Mouse (Mus musculus) bone marrow, adult 2 months (tissue): Measurements from ENCODE around the gene Dync1i2. TPM values are rescaled to one million over a fixed set of nuclear protein-coding genes. Genes with fewer than 3 reads are reported as not detected.

Source experiments
- H3K27ac ChIP-seq: fragments of 200-500 bp; 2 replicates; pipeline ENCODE4 v1.5.1; 2012; ENCODE audit warnings: low read depth, mild to moderate bottlenecking, control low read depth, inconsistent platforms, low read length; ENCODE audit not compliant: control insufficient read depth, poor library complexity, insufficient read depth
- H3K4me1 ChIP-seq: fragments of 200-500 bp; 2 replicates; pipeline ENCODE4 v1.6.1; 2011; ENCODE audit warnings: low read length; ENCODE audit not compliant: control insufficient read depth, insufficient read depth
- H3K4me3 ChIP-seq: fragments of 200-500 bp; replicated peaks from 2 replicates; pipeline ENCODE3; 2011; ENCODE audit warnings: mild to moderate bottlenecking, low read depth, low read length, control low read depth; ENCODE audit not compliant: control insufficient read depth
- CTCF ChIP-seq: fragments of 200-500 bp; IDR thresholded peaks from 2 replicates; pipeline ENCODE4 v1.5.1; 2011; ENCODE audit warnings: low read length, control low read depth; ENCODE audit not compliant: control insufficient read depth, insufficient read depth
- POLR2A ChIP-seq: fragments of 200-500 bp; IDR thresholded peaks from 2 replicates; pipeline ENCODE4 v1.6.1; 2011; ENCODE audit warnings: low read depth, mild to moderate bottlenecking, control low read depth, low read length, borderline replicate concordance; ENCODE audit not compliant: control insufficient read depth
- WGBS: fragments of 180-500 bp; shearing (Covaris S2); methylation state at CpG from one replicate; pipeline ENCODE4 v1.1.7; 2018; 5-methylcytosine and 5-hydroxymethylcytosine counted together
- polyA plus RNA-seq: library from polyadenylated mRNA; stranded (reverse); fragments of >200 nt; gene quantifications from 2 replicates; pipeline ENCODE4 v1.2.4, GENCODE M21; 2011; ENCODE audit warnings: low replicate concordance; ENCODE audit not compliant: missing spikeins, insufficient read depth, insufficient read length

Dync1i2 gene
- polyA plus RNA-seq, 1 experiment, result 50.8 TPM

DNA sequence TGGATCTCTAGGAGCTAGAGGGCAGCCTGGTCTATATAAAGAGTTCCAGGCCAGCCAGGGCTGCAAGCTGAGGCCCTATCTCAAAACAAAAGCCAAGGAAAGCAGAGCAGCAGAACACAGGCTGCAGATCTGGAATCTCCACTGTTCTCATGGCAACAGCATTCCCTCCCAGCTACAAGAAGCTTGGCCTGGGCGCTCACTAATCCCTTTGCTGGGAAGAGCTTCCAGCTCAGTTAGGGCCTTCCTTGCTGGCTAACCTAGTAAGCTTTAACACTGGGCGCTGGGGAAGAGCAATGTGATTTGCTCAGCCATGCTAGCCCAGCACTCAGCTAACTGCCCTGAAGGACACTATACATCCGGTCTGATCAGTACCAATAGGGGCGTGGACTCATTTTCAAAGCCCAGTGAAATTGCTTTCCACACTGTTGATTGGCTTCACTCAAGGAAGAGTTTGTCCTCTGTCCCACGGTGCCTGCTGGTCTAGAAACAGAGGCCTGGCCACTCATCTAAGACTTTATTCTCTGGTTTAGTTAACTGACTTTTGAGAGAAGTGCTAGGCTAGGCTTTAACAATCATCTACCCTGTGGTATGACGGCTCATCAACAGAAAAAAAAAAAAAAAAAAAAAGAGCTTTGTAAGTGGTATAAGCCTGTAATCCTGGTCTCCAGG lies 78.7 kb downstream of the Dync1i2 start:
- Histone ChIP-seq H3K27ac (no peak overlapping the region), H3K4me3 (no peak overlapping the region), H3K4me1 (no peaks in the 10 kb centered on the region)
- TF ChIP-seq POLR2A (no peak), CTCF (no peak)
- WGBS, result 84% methylated on average over 6 of the region's 6 CpGs

DNA sequence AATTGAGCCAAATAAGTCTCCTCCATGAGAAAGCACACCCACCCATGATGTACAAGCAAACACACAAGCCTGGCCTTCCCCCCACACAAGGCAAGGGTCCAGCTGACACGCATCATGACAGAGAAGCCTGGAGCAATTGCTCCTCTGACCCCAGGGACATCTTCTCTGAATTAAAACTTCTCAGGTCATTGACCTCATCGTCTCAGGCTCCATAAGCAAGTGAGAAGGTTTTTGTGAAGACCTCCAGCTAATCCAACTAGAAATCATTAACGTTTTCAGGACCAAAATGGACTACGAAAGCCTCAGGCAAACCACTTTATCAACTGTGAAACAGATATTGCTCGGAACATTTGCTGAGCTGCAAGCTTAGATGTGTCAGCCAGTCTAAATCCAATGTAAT lies 80.1 kb downstream of the Dync1i2 start:
- Histone ChIP-seq H3K27ac (no peak overlapping the region), H3K4me1 (no peaks in the 10 kb centered on the region)
- WGBS, result 82% methylated on average over 5 of the region's 5 CpGs

DNA sequence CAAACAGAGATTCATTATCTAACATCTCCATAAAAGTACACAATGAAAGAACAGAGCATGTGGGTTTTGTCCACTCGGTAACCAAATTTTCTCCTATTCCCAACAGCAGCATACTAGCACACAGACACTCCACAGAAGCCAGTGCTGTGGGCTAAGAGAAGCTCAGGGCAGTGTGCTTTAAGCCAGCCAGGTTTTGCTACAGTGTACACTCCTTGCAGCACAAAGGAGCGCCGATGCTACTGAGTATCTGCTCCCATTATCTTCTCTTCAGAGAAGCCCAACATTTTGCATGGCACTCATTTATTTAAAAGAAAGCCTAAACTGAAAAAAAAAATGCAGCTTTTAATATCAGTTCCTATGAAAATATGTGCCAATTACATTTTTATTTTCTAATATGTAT lies 82.5 kb downstream of the Dync1i2 start:
- no peaks in the 10 kb centered on the region for H3K4me1 ChIP-seq
- TF ChIP-seq CTCF (no peak), POLR2A (no peak)
- H3K27ac ChIP-seq, result no peak overlapping the region
- H3K4me3 ChIP-seq, result no peak overlapping the region
- 93% methylated on average over 3 of the region's 3 CpGs for WGBS

More for the DNA sequence above, 80.1 kb downstream of the Dync1i2 start:
- no peak overlapping the region for H3K4me3 ChIP-seq
- TF ChIP-seq CTCF, result no peak
- TF ChIP-seq POLR2A, result no peak

DNA sequence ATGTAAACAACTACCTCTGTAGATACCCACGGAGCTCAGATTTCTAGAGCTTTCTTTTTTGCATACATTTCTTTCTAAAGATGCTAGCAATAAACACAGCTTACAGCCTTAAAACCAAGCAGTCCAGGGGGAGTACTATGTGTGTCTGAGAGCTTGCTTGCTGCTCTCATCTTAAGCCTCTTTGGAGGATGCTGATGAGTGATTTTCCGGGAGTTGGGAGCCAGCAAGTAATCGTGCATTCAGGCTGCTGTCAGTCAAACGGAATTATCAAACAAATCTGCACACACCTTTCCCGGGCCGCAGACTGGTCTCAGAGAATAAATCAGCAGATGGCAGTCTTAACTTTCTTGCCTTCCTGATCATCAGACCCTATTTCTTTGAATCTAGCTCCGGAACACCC lies 83.0 kb downstream of the Dync1i2 start:
- 81% methylated on average over 7 of the region's 7 CpGs for WGBS
- H3K4me1 ChIP-seq, result no peaks in the 10 kb centered on the region
- TF ChIP-seq POLR2A (no peak), CTCF (no peak)
- H3K4me3 ChIP-seq, result no peak overlapping the region
- no peak overlapping the region for H3K27ac ChIP-seq

DNA sequence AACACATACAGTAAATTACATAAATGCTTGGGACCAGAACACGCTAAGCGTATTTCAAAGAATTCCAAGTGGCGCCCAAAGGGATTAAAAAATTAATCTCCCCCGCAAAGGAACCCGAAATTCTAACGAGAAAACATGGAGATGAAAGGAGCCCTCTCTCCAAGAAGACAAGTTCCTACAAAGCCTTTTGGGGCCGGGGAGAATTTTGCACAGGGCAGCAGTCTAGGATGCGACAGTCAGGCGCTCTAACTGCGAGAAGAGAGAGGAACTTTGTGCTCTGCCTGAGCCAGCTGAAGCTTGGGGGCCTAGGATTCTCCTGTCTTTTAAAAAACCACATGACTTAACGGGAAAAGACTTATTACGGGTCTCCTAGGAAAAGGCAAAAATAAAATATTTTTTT lies 84.3 kb downstream of the Dync1i2 start:
- no peak for TF ChIP-seq CTCF
- TF ChIP-seq POLR2A, result no peak
- 90% methylated on average over 12 of the region's 12 CpGs for WGBS
- no peak overlapping the region for H3K4me3 ChIP-seq
- no peak overlapping the region for H3K27ac ChIP-seq
- H3K4me1 ChIP-seq, result no peaks in the 10 kb centered on the region

DNA sequence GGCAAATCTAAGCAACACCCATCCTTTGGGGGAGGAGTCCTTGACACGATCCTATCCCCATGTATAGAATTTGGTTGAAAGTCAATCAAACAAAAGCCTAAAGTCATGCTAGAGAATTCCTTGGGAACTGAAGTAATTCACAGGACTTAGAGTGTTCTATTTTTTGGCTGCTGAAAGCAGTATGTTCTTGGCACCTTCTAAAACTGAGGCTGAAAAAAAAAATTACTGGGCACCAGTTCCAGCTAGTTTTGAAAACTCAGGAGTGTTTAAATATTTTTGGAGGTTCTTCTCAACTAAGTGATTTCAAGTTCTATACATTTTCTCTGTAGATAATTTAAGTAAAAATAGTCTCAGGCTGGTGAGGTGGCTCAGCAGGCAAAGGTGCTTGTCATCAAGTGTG lies 86.0 kb downstream of the Dync1i2 start:
- H3K4me1 ChIP-seq, result no peaks in the 10 kb centered on the region
- no peak overlapping the region for H3K27ac ChIP-seq
- no peak for TF ChIP-seq POLR2A
- 85% methylated on average over 1 of the region's 1 CpGs for WGBS
- H3K4me3 ChIP-seq, result no peak overlapping the region

DNA sequence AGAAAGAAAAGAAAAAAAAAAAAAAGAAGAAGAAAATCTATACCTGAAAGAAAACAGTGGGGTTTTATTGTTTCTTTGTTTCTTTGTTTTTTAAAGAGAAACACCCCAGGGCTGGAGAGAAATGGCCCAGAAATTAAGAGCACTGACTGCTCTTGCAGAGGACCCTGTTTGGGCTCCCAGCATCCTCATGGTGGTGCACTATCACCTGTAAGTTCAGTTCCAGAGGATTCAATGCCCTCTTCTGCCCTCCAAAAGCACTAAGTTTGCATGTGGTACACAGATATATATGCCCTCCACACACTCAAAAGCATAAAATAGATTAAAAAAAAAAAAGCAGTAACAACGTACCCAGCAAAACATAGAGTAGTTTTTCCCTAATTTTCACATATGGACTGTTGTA lies 87.2 kb downstream of the Dync1i2 start:
- Histone ChIP-seq H3K4me1 (no peaks in the 10 kb centered on the region), H3K27ac (no peak overlapping the region), H3K4me3 (no peak overlapping the region)
- 84% methylated on average over 1 of the region's 1 CpGs for WGBS
- TF ChIP-seq POLR2A (no peak), CTCF (no peak)

DNA sequence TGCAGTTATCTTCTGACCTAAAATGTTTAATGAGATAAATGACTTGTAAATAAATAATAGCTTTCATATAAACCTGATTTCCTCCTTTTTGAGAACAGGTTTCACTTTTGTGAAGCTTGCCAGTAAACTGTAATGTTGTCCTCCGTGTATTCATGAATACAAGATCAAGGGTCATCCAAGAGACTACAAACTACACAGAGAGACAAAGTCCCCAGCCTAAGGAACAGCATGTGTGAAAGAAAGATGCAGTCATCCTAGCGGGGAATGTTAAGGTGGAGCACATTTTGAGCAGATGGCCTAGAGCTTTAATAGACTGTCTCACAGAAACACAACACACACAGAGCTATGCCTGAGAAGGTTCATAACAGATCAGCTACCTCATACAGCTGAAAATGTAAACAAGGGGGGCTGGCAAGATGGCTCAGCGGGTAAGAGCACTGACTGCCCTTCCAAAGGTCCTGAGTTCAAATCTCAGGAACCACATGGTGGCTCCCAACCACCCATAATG lies 90.7 kb downstream of the Dync1i2 start:
- TF ChIP-seq POLR2A (no peak), CTCF (no peak)
- Histone ChIP-seq H3K27ac (no peak overlapping the region), H3K4me3 (no peak overlapping the region), H3K4me1 (no peaks in the 10 kb centered on the region)
- WGBS, result 84% methylated on average over 3 of the region's 3 CpGs

DNA sequence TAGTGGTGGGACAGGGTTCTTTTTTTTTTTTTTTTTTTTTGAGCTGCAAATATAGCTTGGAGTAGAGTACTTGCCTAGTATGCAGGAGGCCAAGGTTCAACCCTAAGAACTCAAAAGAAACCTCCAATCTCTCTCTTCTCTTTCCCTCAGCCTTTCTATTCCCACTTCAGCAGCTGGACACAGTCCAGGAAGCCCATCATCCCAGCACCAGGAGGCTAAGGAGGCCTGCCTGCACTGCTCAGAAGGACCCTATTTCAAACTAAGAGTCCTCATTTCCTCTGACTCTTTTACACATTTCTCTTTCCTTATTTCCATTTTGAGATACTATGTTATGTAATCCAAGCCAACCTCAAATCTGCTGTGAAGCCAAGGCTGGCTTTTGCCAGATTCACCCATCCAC lies 91.7 kb downstream of the Dync1i2 start:
- Histone ChIP-seq H3K4me3 (no peak overlapping the region), H3K4me1 (no peaks in the 10 kb centered on the region), H3K27ac (no peak overlapping the region)
- TF ChIP-seq CTCF (no peak), POLR2A (no peak)
